Mouse (Mus musculus) granulocyte monocyte progenitor cell, adult 5-6 weeks (primary cell): ENCODE data around the gene Scmh1. TPM values are rescaled to one million over a fixed set of nuclear protein-coding genes. Genes with fewer than 3 reads are reported as not detected.

Source experiments
- ATAC-seq: replicated peaks from 2 replicates; pipeline ENCODE4 v1.8.0; 2016; ENCODE audit warnings: mild to moderate bottlenecking, moderate TSS enrichment, inconsistent platforms; ENCODE audit not compliant: poor library complexity, severe bottlenecking
- total RNA-seq, 2 experiments: library from RNA; stranded (forward) in 1 of 2; stranded (reverse) in 1 of 2; fragments of 200-712, 200-1000 nt in 1 of 2; fragments of >200 nt in 1 of 2; fragmentation: Nextera tagmentation in 1 of 2; gene quantifications; 2 replicates each; pipeline ENCODE4 v1.2.3; 2014 to 2017

Gene Scmh1
- total RNA-seq, 2 experiments from 2014 or later: 10.1 to 58.8 TPM

DNA sequence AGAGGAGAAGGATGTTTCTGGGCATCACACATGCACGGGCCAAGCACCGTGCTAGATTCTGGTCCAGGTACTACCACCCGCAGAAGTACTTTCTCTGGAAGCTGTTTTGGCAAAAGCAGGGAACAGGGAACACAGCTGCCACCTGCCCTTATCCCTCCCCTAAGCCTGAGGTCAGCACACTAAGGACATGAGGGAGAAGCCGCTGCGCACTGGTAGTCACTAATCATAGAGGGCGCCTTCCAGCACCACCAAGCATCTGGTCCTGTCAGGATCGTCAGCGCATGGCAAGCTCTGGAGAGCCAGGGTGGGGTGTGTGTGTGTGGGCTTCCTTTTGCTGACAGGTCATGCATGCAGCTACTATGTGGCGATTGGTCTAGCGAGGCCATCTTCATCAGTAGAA, 133.6 kb downstream of the Scmh1 start:
- no peak for ATAC-seq

DNA sequence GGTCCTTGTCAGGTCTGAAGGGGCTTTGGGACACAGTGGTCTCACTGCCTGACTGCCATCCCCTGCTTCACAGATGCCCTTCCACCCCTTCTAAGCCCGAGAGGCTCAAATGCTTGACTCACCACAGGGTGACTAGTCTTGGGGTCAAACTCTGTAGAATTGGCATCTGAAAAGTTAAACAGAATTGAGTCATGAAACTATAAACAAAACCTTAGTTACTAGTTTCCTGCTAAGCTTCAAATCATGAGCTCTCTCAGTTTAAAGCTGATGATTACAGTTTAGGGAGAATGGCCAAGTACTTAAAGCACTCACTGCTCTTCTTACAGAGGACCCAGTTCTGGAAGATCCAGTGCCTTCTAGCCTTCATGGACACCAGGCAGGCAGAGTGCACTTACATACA, 139.8 kb downstream of the Scmh1 start:
- no peak for ATAC-seq

DNA sequence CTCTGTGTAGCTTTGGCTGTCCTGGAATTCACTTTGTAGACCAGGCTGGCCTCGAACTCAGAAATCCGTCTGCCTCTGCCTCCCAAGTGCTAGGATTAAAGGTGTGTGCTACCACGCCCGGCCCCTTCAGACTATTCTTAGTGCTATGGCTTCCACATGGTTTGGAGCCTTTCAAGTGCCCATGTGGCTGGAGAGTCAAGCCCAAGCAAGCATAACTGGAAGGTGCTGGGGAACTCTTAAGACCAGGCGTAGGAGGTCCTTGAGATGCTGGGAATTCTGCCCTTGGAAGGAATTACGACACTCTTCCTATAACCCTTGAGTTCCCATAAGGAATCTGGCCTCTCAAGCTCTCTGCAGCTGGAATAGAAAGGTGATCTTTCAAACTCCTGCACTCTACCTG, 151.5 kb downstream of the Scmh1 start:
- no peak for ATAC-seq

DNA sequence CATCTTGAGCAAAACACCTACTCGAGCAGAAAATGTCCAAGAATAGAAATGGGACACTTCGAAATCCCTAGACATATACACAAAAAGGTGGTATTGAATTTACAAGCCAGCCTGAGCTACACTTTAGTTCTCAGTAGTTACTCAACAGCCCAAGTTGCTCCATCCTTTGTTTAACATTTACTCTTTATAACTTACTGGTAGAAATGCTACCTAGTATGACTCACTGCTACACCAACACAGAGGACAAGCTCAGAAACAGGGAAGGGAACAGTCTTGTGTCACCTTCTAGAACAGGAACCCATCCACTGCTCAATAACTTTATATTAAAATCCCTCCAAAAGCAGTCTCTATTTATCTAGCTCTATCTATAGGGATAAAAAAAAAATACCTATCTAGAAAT, 160.6 kb downstream of the Scmh1 start:
- ATAC-seq: 0 out of 2 replicates have a peak, but pooled peaks have one; percentile 13

DNA sequence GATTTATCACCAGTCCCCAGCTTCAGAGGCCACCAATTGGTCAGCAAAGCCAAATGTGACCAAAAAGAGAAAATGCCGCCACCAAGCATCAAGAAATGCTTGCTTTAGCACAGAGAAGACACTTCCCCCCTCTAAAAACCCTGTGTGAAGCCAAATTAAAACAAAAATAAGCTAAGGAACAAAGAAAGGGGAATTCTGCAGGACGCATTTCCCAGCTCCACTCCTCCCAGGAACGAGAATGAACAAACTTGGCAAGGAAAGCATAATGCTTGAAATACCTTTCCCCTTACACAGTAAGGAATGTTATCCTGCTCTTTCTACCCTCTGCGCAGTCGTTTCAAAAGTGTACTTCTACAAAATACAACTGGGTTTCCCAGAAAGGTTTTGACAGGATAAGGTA, 162.9 kb downstream of the Scmh1 start:
- no peak for ATAC-seq

DNA sequence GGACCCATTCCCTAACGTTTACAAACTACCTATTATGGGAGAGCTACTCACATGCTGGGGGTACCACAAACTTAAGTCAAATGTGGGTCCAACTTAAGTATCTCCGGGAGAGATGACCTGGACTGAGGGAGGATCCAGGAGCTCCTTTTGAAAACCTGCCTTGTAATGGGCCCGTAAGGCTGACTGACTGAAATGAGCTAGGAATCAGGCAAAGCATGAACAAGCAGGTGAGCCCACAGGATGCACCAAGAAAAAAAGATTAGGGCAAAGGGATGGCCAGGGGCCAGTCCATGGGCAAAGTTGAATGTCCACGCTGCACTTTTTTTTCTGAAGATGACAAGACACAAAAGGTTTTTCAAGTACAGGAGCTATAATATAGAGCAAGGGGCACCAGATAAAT, 163.9 kb downstream of the Scmh1 start:
- ATAC-seq: no peak

DNA sequence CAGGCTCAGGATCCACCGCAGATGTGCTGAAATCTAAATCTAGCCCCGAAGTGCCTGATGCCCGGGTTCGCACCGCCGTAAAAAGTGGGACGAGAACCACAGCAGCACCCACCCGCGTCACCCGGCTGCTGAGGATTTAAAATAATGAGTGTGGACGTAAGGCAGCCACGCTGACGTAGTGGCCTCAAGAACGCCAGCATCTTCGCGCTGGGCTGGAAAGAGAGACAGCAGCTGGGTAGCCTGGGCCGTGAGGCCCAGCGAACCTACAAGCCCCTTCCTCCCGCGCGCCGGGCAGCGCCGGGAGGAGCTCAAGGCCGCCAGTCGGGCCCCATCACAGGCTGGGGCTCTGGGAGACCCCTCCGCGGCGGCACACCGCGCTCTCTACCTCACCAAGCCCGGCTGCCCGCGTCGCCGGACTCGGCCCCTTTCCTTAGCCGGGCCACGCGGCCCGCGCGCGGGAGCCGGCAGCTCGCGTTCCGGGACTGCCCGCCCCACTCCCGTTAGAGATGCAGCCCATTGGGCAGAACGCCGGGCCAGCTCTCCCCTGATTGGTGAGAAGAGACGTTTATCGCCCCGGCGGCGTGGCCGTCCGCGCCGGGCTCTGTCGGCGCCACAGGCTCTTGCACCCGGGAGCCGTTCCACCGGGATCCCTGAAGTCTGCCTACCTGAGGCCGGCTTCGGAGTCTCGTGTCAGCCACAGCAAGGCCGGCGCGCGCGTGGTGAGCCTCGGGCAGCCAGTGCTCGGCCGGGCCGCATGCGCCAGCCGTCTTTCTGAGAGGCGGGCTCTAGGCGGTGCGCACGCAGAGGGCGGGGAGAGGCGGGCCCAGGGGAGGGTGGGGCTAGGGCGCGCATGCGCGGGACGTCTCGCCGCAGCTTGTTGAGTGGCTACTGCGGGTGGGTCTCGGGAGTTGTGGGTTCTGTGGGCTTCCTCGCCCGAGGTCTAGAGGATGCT, 164.7 kb downstream of the Scmh1 start, which contains the start of gene Ctps:
Ctps (minus strand) TSS at position 791 of the 952 bp plus-strand sequence.
- peak; percentile 77 for ATAC-seq

DNA sequence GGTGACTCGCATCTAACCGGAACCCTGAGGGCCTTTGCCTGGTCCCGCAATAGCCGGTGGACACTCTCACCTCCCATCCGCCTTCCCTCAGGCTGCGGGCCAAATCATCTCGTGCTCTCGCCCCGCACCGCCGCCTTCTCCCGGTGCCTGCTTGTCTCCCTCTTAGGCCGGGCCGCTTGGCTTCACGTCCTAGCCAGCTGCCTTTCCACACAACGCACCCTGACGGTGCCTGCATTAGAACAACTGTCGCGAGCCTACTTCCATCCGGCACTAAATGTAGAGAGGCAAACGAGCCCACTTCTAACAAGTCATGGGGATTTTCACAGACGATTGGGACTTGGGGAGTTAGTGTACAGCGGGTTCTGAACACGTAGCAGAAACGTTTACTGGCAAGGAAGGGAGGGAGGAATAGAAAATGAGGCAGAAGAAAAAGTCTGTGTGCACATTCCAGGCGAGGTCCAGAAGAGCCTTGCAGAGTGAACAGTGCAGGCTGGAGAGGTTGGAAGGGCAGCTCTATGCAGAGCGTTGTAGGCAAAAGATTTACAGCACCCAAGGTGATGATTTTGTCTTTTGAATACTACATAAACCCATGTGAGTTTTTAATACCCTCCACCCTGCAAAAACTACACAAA, 165.5 kb downstream of the Scmh1 start:
- ATAC-seq: no peak

DNA sequence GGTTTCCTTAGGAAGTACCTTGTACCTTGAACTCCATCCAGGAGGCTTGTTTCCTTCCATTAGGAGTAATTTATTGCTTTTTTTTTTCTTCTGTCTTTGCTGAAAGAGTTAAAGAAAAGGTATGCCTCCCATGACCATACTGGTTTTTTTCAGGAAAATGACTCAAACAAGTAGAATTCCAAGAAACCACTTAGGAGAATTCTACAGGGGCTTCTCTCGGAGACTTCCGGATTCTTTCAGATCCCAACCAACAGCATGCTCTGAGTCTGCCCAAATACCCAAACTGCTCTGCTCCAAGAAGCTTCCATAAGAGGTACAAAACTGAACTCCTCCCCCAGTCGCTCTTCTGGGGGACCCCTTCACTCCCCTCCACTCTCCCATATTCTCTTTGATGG, 166.0 kb downstream of the Scmh1 start:
- ATAC-seq: no peak

DNA sequence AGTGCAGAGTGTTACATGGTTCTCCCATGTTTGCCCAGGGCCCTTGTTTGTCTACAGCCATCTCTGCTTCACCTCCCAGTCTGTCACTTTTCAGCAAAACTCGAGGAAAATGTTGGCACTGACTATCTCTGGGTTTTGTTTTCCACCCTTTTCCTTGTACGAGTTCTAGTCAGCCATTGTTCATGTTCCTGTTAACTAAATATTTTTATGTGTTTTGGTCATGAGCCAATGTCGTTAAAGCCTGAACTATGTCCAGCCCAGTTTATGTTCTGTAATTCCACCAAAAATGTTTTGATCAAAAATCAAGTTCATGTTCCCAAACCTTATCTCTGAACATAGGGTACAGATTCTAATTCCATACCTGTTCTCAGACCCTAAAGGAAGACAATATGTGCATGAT, 166.6 kb downstream of the Scmh1 start:
- ATAC-seq: no peak

Other genes with a start within 250 kb of the Scmh1 start
- not detected in 2 replicates for gene Edn2, start 244.1 kb upstream of the Scmh1 start, total RNA-seq (2014; fragmentation: Nextera tagmentation)
- not detected in 2 replicates for gene Edn2, start 244.1 kb upstream of the Scmh1 start, total RNA-seq (2017)
- not detected in 2 replicates for gene Foxo6, start 117.9 kb upstream of the Scmh1 start, total RNA-seq (2014; fragmentation: Nextera tagmentation)
- gene Foxo6, start 117.9 kb upstream of the Scmh1 start, total RNA-seq (2017): not detected in 2 replicates
- not detected in 2 replicates for gene Slfnl1, start 127.0 kb downstream of the Scmh1 start, total RNA-seq (2014; fragmentation: Nextera tagmentation)
- gene Slfnl1, start 127.0 kb downstream of the Scmh1 start, total RNA-seq (2017): not detected in 2 replicates
- gene Ctps, start 165.0 kb downstream of the Scmh1 start, total RNA-seq (2014; fragmentation: Nextera tagmentation): 50.4 and 59.5 TPM in 2 replicates
- 60.1 and 63.1 TPM in 2 replicates for gene Ctps, start 165.0 kb downstream of the Scmh1 start, total RNA-seq (2017)
- gene Gm8439, start 183.5 kb downstream of the Scmh1 start, total RNA-seq (2014; fragmentation: Nextera tagmentation): not detected in 2 replicates
- not detected in 2 replicates for gene Gm8439, start 183.5 kb downstream of the Scmh1 start, total RNA-seq (2017)